In the genomic region with DNA sequence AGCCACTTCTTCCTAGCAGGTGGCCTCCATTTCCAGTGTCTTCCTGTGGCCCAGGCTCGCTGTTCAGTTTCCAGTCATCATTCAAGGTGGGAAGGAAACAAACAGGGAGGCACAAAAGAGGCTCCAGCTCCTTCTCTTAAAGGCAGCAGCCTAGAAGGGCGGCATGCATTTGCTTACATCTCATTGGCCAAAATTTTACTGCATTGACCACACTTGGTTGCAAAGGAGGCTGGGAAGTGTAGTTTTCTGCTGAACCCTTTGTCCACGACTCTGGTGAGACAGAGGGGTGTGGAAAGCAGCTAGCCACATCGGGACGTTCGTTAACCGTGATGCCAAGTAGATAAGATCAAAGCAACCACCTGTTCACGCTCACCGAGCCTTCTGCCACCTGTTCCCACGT, we compare ENCODE assay signal across 12 mouse cellular contexts.
DNase-seq lines count a peak whose midpoint lies in the region; ATAC-seq lines count a peak whose summit lies in the region.
"Had no signal": no experiment of that assay in that cellular context is flagged by ENCODE, and none has a peak within 500 bp of the region (broad histone marks: within the 10 kb centered on the region; RNA-seq: fewer than 3 reads in every experiment).

No protein-coding gene starts in this region.

- H3K4me2 ChIP-seq in limb, embryonic 11.5 days (ENCODE audit: low read depth, severe bottlenecking): no peak overlapping the region
- no peak overlapping the region for H3K4me2 ChIP-seq in hindbrain, embryonic 15.5 days

- peak; percentile 32 for DNase-seq in limb, embryonic 11.5 days (ENCODE audit: low spot score)
- DNase-seq in limb, embryonic 10.5 days (ENCODE audit: low spot score): no peak
- DNase-seq in embryo, embryonic 11 days: peak; percentile 58
- peak; percentile 56 for DNase-seq in retina, postnatal 1 day
- no peak for DNase-seq in lung, postnatal 36 days
- DNase-seq in cerebellum, postnatal 36 days: no peak
- no peak for DNase-seq in heart, postnatal 25 days (ENCODE audit: low spot score)
- DNase-seq: gastrocnemius, adult 2 months; kidney, adult 2 months; liver; lung, postnatal 10 days had no signal

- WGBS in limb, embryonic 11.5 days: 48% methylated on average over 10 of the region's 10 CpGs
- 54% methylated on average over 10 of the region's 10 CpGs for WGBS in limb, embryonic 10.5 days
- 48% methylated on average over 10 of the region's 10 CpGs for WGBS in hindbrain, embryonic 15.5 days

- H3K9ac ChIP-seq in limb, embryonic 11.5 days (ENCODE audit: low read length): no peak overlapping the region
- H3K9ac ChIP-seq in hindbrain, embryonic 15.5 days: no peak overlapping the region

- H3K4me1 ChIP-seq in limb, embryonic 11.5 days (ENCODE audit: control insufficient read depth, insufficient read depth, low read length): no peaks in the 10 kb centered on the region
- H3K4me1 ChIP-seq in limb, embryonic 10.5 days: peaks cover 17% of the 10 kb centered on the region
- 0 out of 2 replicates have a peak, but pooled peaks cover 6% of the 10 kb centered on the region for H3K4me1 ChIP-seq in hindbrain, embryonic 15.5 days (replicated peaks)

- no peaks in the 10 kb centered on the region for H3K36me3 ChIP-seq in limb, embryonic 11.5 days (ENCODE audit: control insufficient read depth, insufficient read depth, low read length)
- H3K36me3 ChIP-seq in limb, embryonic 10.5 days: no peaks in the 10 kb centered on the region
- H3K36me3 ChIP-seq in hindbrain, embryonic 15.5 days: no peaks in the 10 kb centered on the region

- no peak overlapping the region for H3K27ac ChIP-seq in limb, embryonic 11.5 days (replicated peaks; ENCODE audit: low read depth, low read length)
- H3K27ac ChIP-seq in limb, embryonic 10.5 days: no peak overlapping the region
- H3K27ac ChIP-seq in hindbrain, embryonic 15.5 days (replicated peaks): 0 out of 2 replicates have a peak overlapping the region, but pooled peaks have one; percentile 31
- H3K27ac ChIP-seq: gastrocnemius, adult 2 months had no signal

- no peak for ATAC-seq in limb, embryonic 11.5 days (ENCODE audit: insufficient number of reproducible peaks, low FRiP score, low TSS enrichment, low read depth)
- peak; percentile 77 for ATAC-seq in hindbrain, embryonic 15.5 days (ENCODE audit: low FRiP score, low read depth)

- no peaks in the 10 kb centered on the region for H3K27me3 ChIP-seq in limb, embryonic 11.5 days (ENCODE audit: control insufficient read depth, insufficient read depth, low read length)
- H3K27me3 ChIP-seq in limb, embryonic 10.5 days (ENCODE audit: low read depth, poor library complexity, severe bottlenecking): peaks cover 9% of the 10 kb centered on the region; the same call in 1 of the 2 replicates
- no peaks in the 10 kb centered on the region for H3K27me3 ChIP-seq in hindbrain, embryonic 15.5 days

- no peak overlapping the region for H3K4me3 ChIP-seq in limb, embryonic 11.5 days (ENCODE audit: low read depth, low read length)
- H3K4me3 ChIP-seq in limb, embryonic 10.5 days: no peak overlapping the region
- no peak overlapping the region for H3K4me3 ChIP-seq in hindbrain, embryonic 15.5 days
- H3K4me3 ChIP-seq: gastrocnemius, adult 2 months had no signal

- H3K9me3 ChIP-seq in limb, embryonic 11.5 days (ENCODE audit: control insufficient read depth, low read length): no peaks in the 10 kb centered on the region
- H3K9me3 ChIP-seq in limb, embryonic 10.5 days (replicated peaks): no peaks in the 10 kb centered on the region
- no peaks in the 10 kb centered on the region for H3K9me3 ChIP-seq in hindbrain, embryonic 15.5 days

- intact Hi-C loops in heart, postnatal 25 days (cut with DNase I): no loop called here

Comparison
In these comparisons a context has a peak if more than half of its experiments do, and no peak if none do; other contexts are left out.
1. DNase-seq: peak in limb, embryonic 11.5 days (single experiment), embryo, embryonic 11 days (single experiment) and retina, postnatal 1 day (single experiment); none in limb, embryonic 10.5 days (single experiment), lung, postnatal 36 days (single experiment), cerebellum, postnatal 36 days (0 of 2) and heart, postnatal 25 days (single experiment).